Mouse (Mus musculus) hindlimb bud, embryonic 11.5 days (tissue): ENCODE measurements around the gene Krt26.

ENCODE experiments used
- DNase-seq: peaks from one replicate; pipeline ENCODE4 v3.0.0-alpha.2; 2012; ENCODE audit warnings: low read depth, low spot score; ENCODE audit errors: extremely low spot score

The Krt26 gene

GRCm38 (mm10) chr11:99284833-99285312 lies 52.9 kb downstream of the Krt26 start, which contains the start of gene Krt24:
Gene Krt24, minus strand, starts transcription at chr11:99285262.
- no peak for DNase-seq

GRCm38 (mm10) chr11:99284011-99284410 lies 53.8 kb downstream of the Krt26 start:
- DNase-seq, result no peak

- no peak for DNase-seq
These were observed 54.4 kb downstream of the Krt26 start for GRCm38 (mm10) chr11:99283334-99283733.

GRCm38 (mm10) chr11:99281116-99281515 lies 56.6 kb downstream of the Krt26 start:
- no peak for DNase-seq

GRCm38 (mm10) chr11:99279986-99280385 lies 57.8 kb downstream of the Krt26 start:
- DNase-seq, result no peak
